Mouse (Mus musculus) heart, embryonic 14.5 days (tissue): ENCODE results near the gene Nup107. TPM values are rescaled to one million over a fixed set of nuclear protein-coding genes. Genes with fewer than 3 reads are reported as not detected.
"Not testable (repeated sequence)": the region's sequence is repeated elsewhere in the genome, so short reads cannot be mapped to it uniquely, and the experiment has no call there.

Source experiments
- ATAC-seq: fragments of 200-750 bp; cut with Nextera tagmentation; 2 replicates; pipeline ENCODE4 v1.8.0; 2017; ENCODE audit warnings: low read depth, moderate TSS enrichment; ENCODE audit not compliant: insufficient number of reproducible peaks, insufficient read depth, low FRiP score
- H3K27ac ChIP-seq, 2 experiments: fragments of 200-500 bp in 1 of 2; fragments of 300-500 bp in 1 of 2; sonication (generic) in 1 of 2; replicated peaks in 1 of 2; 2 replicates each; pipeline ENCODE4 v1.5.1; 2012 to 2014; ENCODE audit warnings: low read depth in 2 of 2, low read length in 2 of 2, control low read depth in 1 of 2, mild to moderate bottlenecking in 1 of 2, mixed read lengths in 1 of 2; ENCODE audit not compliant: control insufficient read depth in 1 of 2, insufficient read depth in 1 of 2
- H3K27me3 ChIP-seq: fragments of 300-500 bp; sonication (generic); 2 replicates; pipeline ENCODE4 v1.6.1; 2014; ENCODE audit warnings: mild to moderate bottlenecking, low read length, control low read depth; ENCODE audit not compliant: control insufficient read depth, insufficient read depth
- H3K36me3 ChIP-seq: fragments of 300-500 bp; sonication (generic); 2 replicates; pipeline ENCODE4 v1.6.1; 2014; ENCODE audit warnings: mild to moderate bottlenecking, control low read depth, low read length, mixed read lengths; ENCODE audit not compliant: control insufficient read depth, insufficient read depth
- H3K4me1 ChIP-seq, 2 experiments: fragments of 200-500 bp in 1 of 2; fragments of 300-500 bp in 1 of 2; sonication (generic) in 1 of 2; 2 replicates each; pipeline ENCODE4 v1.6.1; 2012 to 2014; ENCODE audit warnings: low read length in 2 of 2, control low read depth in 1 of 2, mixed read lengths in 1 of 2; ENCODE audit not compliant: control insufficient read depth in 2 of 2, insufficient read depth in 2 of 2
- H3K4me2 ChIP-seq: fragments of 300-500 bp; sonication (generic); 2 replicates; pipeline ENCODE4 v1.6.1; 2014; ENCODE audit warnings: mild to moderate bottlenecking, low read length
- H3K4me3 ChIP-seq, 2 experiments: fragments of 200-500 bp in 1 of 2; fragments of 300-500 bp in 1 of 2; sonication (generic) in 1 of 2; 2 replicates each; pipeline ENCODE4 v1.5.1; 2012 to 2014; ENCODE audit warnings: low read length in 2 of 2, mild to moderate bottlenecking in 2 of 2, control low read depth in 1 of 2, low read depth in 1 of 2, moderate library complexity in 1 of 2; ENCODE audit not compliant: control insufficient read depth in 1 of 2, insufficient read depth in 1 of 2
- H3K9ac ChIP-seq: fragments of 300-500 bp; sonication (generic); 2 replicates; pipeline ENCODE4 v1.6.1; 2014; ENCODE audit warnings: mild to moderate bottlenecking, low read length
- H3K9me3 ChIP-seq: fragments of 300-500 bp; sonication (generic); 2 replicates; pipeline ENCODE4 v1.6.1; 2016; ENCODE audit warnings: low read length, control low read depth; ENCODE audit not compliant: control insufficient read depth
- WGBS: fragments of 180-500 bp; shearing (Covaris S2); extraction: QIAGEN DNeasy Blood & Tissue Kit; methylation state at CpG from one replicate; pipeline ENCODE4 v1.1.7; 2014; 5-methylcytosine and 5-hydroxymethylcytosine counted together
- polyA plus RNA-seq: library from polyadenylated mRNA; unstranded; fragments of >200 nt; fragmentation: Nextera tagmentation; extraction: Ambion mirVana; gene quantifications from 2 replicates; pipeline ENCODE4 v1.2.1, GENCODE M21; 2014

Nup107 gene
- polyA plus RNA-seq, 1 experiment from 2014 or later, result 41.0 TPM

DNA sequence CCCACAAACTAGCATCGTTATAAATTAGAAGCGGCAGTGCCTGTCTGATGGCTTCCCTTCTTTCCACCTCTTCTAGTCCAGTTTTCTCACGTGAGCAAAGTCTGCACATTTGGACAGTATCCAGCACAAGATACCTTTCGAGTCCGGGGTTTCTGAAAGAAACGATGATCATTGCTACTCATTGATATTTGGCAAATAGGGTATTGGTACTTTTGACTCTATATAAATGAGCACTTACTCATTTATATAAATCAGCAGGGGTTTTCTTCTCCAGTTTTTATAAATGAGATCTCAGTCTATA is 52.9 kb downstream of the Nup107 start:
- Histone ChIP-seq H3K27me3 (no peaks in the 10 kb centered on the region), H3K4me2 (no peak overlapping the region), H3K27ac (no peak overlapping the region), H3K36me3 (peaks cover 32% of the 10 kb centered on the region), H3K9me3 (no peaks in the 10 kb centered on the region), H3K4me3 (no peak overlapping the region), H3K4me1 (no peaks in the 10 kb centered on the region; a peak in 2 of 4 replicates), H3K9ac (no peak overlapping the region)
- ATAC-seq, result no peak
- 92% methylated on average over 6 of the region's 6 CpGs for WGBS

DNA sequence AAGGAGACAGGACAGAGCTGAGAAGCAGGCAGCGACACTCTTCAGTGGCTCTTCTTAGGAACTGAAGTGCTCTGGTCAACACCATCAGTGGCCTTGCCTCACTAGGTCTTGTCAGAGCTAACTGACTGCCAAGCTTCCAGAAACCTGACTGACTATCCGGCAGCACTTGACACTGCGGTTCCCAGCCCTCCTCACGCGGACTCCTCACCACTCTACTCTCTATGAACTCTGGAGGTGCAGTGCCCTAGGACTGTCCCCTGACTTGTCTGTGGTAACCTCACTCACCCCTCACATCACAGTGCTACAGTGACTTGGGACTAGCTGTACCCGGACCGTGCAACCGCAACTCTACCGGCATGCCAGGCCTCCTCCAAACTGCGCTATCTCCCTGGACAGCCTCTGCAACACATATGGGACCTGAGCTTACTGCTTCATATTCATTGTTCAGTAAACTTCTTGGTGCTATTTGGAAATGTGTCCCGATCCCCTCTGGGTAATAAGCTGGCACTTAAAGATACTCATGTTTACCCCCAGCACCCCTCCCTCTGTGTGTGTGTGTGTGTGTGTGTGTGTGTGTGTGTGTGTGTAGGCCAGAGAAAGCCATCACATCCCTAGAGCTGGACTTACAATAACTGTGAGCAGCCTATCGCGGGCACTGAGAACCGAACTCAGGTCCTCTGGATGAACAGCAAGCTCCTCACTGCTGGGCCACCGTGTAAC is 53.4 kb downstream of the Nup107 start:
- no peak for ATAC-seq
- no peak overlapping the region for H3K9ac ChIP-seq
- no peak overlapping the region for H3K4me2 ChIP-seq
- H3K27me3 ChIP-seq, result no peaks in the 10 kb centered on the region
- no peaks in the 10 kb centered on the region for H3K9me3 ChIP-seq
- no peak overlapping the region for H3K4me3 ChIP-seq
- no peaks in the 10 kb centered on the region; a peak in 1 of 4 replicates for H3K4me1 ChIP-seq
- 89% methylated on average over 15 of the region's 15 CpGs for WGBS
- no peak overlapping the region for H3K27ac ChIP-seq
- H3K36me3 ChIP-seq, result peaks cover 32% of the 10 kb centered on the region

GRCm38 (mm10) chr10:117738140-117738921 is 54.2 kb downstream of the Nup107 start:
- no peak overlapping the region for H3K4me3 ChIP-seq
- H3K4me1 ChIP-seq, result no peaks in the 10 kb centered on the region; a peak in 2 of 4 replicates
- no peak overlapping the region for H3K9ac ChIP-seq
- peaks cover 32% of the 10 kb centered on the region for H3K36me3 ChIP-seq
- whole genome bisulfite sequencing, result 82% methylated on average over 13 of the region's 13 CpGs
- no peak for ATAC-seq
- H3K4me2 ChIP-seq, result no peak overlapping the region
- no peak overlapping the region for H3K27ac ChIP-seq
- H3K27me3 ChIP-seq, result no peaks in the 10 kb centered on the region
- H3K9me3 ChIP-seq, result no peaks in the 10 kb centered on the region

DNA sequence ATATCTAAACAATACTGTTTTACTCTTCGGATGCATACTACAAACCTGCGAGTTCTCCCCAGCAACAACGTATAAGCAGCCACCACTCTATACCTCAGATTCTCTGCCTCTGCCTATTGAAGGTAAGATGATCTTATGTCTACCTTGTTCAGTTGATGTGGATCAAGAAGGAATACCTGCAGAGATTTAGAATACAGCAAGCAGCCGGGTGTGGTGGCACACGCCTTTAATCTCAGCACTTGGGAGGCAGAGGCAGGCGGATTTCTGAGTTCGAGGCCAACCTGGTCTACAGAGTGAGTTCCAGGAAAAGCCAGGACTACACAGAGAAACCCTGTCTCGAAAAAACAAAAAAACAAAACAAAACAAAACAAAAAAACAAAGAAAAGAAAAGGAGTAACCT is 55.0 kb downstream of the Nup107 start:
- ATAC-seq, H3K4me1 ChIP-seq, H3K27me3 ChIP-seq, H3K9me3 ChIP-seq, H3K27ac ChIP-seq, H3K9ac ChIP-seq, H3K4me3 ChIP-seq, H3K4me2 ChIP-seq: not testable (repeated sequence)
- WGBS, result 94% methylated on average over 8 of the region's 8 CpGs
- H3K36me3 ChIP-seq, result peaks cover 32% of the 10 kb centered on the region

DNA sequence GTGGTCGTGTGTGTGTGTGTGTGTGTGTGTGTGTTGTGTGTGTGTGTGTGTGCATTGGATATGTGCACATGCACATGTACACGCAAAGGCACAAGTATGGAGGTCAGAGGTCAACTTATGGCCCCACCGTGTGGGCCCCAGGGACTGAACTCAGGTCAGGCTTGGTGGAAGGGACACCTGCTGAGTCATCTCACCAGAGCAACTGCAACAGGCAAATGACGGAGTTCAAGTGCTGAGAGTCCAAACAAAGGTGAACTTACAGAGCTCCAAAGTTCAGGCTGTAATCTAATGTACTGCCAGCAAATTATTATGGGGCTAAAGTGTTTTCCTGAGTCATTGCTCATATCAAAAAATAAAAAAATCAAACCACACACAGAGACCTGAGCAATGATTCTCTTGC is 55.4 kb downstream of the Nup107 start:
- Histone ChIP-seq H3K9ac (no peak overlapping the region), H3K4me2 (no peak overlapping the region), H3K9me3 (no peaks in the 10 kb centered on the region), H3K27me3 (no peaks in the 10 kb centered on the region), H3K4me3 (no peak overlapping the region), H3K4me1 (no peaks in the 10 kb centered on the region; a peak in 2 of 4 replicates), H3K36me3 (peaks cover 32% of the 10 kb centered on the region), H3K27ac (no peak overlapping the region)
- WGBS, result 83% methylated on average over 4 of the region's 4 CpGs
- ATAC-seq, result no peak

DNA sequence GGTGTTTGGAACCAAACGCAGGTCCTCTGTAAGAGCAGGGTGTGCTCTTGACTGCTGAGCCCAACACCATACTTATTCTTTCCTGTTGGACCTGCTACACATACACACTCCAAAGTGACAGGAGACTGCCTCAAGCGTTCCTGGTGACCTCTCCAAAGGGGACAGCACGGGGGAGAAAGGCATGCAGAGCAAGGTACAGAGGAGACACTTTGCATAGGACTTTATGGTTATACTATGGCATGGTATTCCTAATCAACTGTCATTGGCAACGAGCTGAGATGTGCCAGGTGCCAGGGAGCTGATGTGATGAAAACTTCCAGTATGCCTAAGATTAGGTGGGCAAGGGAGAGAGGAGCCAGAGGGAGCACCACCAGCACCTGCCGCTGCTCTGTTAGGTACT is 55.9 kb downstream of the Nup107 start:
- WGBS, result 79% methylated on average over 5 of the region's 5 CpGs
- Histone ChIP-seq H3K36me3 (peaks cover 32% of the 10 kb centered on the region), H3K4me2 (no peak overlapping the region), H3K4me1 (no peaks in the 10 kb centered on the region; a peak in 2 of 4 replicates), H3K4me3 (no peak overlapping the region), H3K9ac (no peak overlapping the region), H3K9me3 (no peaks in the 10 kb centered on the region), H3K27me3 (no peaks in the 10 kb centered on the region), H3K27ac (no peak overlapping the region)
- no peak for ATAC-seq

DNA sequence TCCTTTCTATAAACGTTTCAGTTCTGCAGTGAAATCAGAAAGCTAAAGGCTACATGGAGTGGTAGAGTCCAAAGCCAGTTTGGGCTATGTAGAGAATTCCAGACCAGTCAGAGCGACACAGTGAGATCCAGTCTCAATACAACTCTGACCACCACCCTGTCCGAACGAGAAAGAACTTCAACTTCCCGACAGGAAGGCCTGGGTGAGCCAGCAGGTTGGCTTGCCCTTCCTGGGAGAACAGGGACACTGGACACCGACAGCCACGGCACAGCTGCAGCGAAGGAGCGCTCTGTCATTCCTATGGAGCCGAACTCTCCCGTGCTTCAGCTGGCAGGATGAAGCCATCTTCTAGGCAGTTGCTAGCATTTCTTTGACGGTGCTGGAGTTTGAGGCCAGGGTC is 57.1 kb downstream of the Nup107 start:
- WGBS, result 71% methylated on average over 11 of the region's 12 CpGs
- H3K27me3 ChIP-seq, H3K4me3 ChIP-seq, H3K9ac ChIP-seq, ATAC-seq, H3K4me1 ChIP-seq, H3K27ac ChIP-seq, H3K9me3 ChIP-seq, H3K4me2 ChIP-seq: not testable (repeated sequence)
- peaks cover 32% of the 10 kb centered on the region for H3K36me3 ChIP-seq
